Mouse (Mus musculus) heart, embryonic 14.5 days (tissue): ENCODE results near the gene Usp17la. TPM values are rescaled to one million over a fixed set of nuclear protein-coding genes. Genes with fewer than 3 reads are reported as not detected.
"Not testable (repeated sequence)": the region's sequence is repeated elsewhere in the genome, so short reads cannot be mapped to it uniquely, and the experiment has no call there.

ENCODE experiments used
- ATAC-seq: fragments of 200-750 bp; cut with Nextera tagmentation; 2 replicates; pipeline ENCODE4 v1.8.0; 2017; ENCODE audit warnings: low read depth, moderate TSS enrichment; ENCODE audit not compliant: insufficient number of reproducible peaks, insufficient read depth, low FRiP score
- H3K27ac ChIP-seq, 2 experiments: fragments of 200-500 bp in 1 of 2; fragments of 300-500 bp in 1 of 2; sonication (generic) in 1 of 2; replicated peaks in 1 of 2; 2 replicates each; pipeline ENCODE4 v1.5.1; 2012 to 2014; ENCODE audit warnings: low read depth in 2 of 2, low read length in 2 of 2, control low read depth in 1 of 2, mild to moderate bottlenecking in 1 of 2, mixed read lengths in 1 of 2; ENCODE audit not compliant: control insufficient read depth in 1 of 2, insufficient read depth in 1 of 2
- H3K27me3 ChIP-seq: fragments of 300-500 bp; sonication (generic); 2 replicates; pipeline ENCODE4 v1.6.1; 2014; ENCODE audit warnings: mild to moderate bottlenecking, low read length, control low read depth; ENCODE audit not compliant: control insufficient read depth, insufficient read depth
- H3K36me3 ChIP-seq: fragments of 300-500 bp; sonication (generic); 2 replicates; pipeline ENCODE4 v1.6.1; 2014; ENCODE audit warnings: mild to moderate bottlenecking, control low read depth, low read length, mixed read lengths; ENCODE audit not compliant: control insufficient read depth, insufficient read depth
- H3K4me1 ChIP-seq, 2 experiments: fragments of 200-500 bp in 1 of 2; fragments of 300-500 bp in 1 of 2; sonication (generic) in 1 of 2; 2 replicates each; pipeline ENCODE4 v1.6.1; 2012 to 2014; ENCODE audit warnings: low read length in 2 of 2, control low read depth in 1 of 2, mixed read lengths in 1 of 2; ENCODE audit not compliant: control insufficient read depth in 2 of 2, insufficient read depth in 2 of 2
- H3K4me2 ChIP-seq: fragments of 300-500 bp; sonication (generic); 2 replicates; pipeline ENCODE4 v1.6.1; 2014; ENCODE audit warnings: mild to moderate bottlenecking, low read length
- H3K4me3 ChIP-seq, 2 experiments: fragments of 200-500 bp in 1 of 2; fragments of 300-500 bp in 1 of 2; sonication (generic) in 1 of 2; 2 replicates each; pipeline ENCODE4 v1.5.1; 2012 to 2014; ENCODE audit warnings: low read length in 2 of 2, mild to moderate bottlenecking in 2 of 2, control low read depth in 1 of 2, low read depth in 1 of 2, moderate library complexity in 1 of 2; ENCODE audit not compliant: control insufficient read depth in 1 of 2, insufficient read depth in 1 of 2
- H3K9ac ChIP-seq: fragments of 300-500 bp; sonication (generic); 2 replicates; pipeline ENCODE4 v1.6.1; 2014; ENCODE audit warnings: mild to moderate bottlenecking, low read length
- H3K9me3 ChIP-seq: fragments of 300-500 bp; sonication (generic); 2 replicates; pipeline ENCODE4 v1.6.1; 2016; ENCODE audit warnings: low read length, control low read depth; ENCODE audit not compliant: control insufficient read depth
- WGBS: fragments of 180-500 bp; shearing (Covaris S2); extraction: QIAGEN DNeasy Blood & Tissue Kit; methylation state at CpG from one replicate; pipeline ENCODE4 v1.1.7; 2014; 5-methylcytosine and 5-hydroxymethylcytosine counted together
- polyA plus RNA-seq: library from polyadenylated mRNA; unstranded; fragments of >200 nt; fragmentation: Nextera tagmentation; extraction: Ambion mirVana; gene quantifications from 2 replicates; pipeline ENCODE4 v1.2.1, GENCODE M21; 2014

The Usp17la gene
- not detected in 2 replicates for polyA plus RNA-seq

GRCm38 (mm10) chr7:104856709-104857108 lies at the start of gene Usp17la:
Gene Usp17la (plus strand): TSS chr7:104857009.
- H3K4me2 ChIP-seq, H3K4me3 ChIP-seq, H3K27ac ChIP-seq, H3K4me1 ChIP-seq, ATAC-seq, H3K9me3 ChIP-seq, H3K36me3 ChIP-seq, H3K27me3 ChIP-seq, H3K9ac ChIP-seq: not testable (repeated sequence)
- 75% methylated on average over 2 of the region's 2 CpGs for WGBS

- H3K4me1 ChIP-seq, ATAC-seq, H3K4me3 ChIP-seq, H3K4me2 ChIP-seq, H3K9ac ChIP-seq, H3K27ac ChIP-seq, H3K9me3 ChIP-seq, H3K36me3 ChIP-seq, H3K27me3 ChIP-seq: not testable (repeated sequence)
- WGBS: 61% methylated on average over 8 of the region's 8 CpGs
Observed at GRCm38 (mm10) chr7:104810335-104810734, 46.5 kb upstream of the Usp17la start.

- Histone ChIP-seq H3K4me2 (no peak within 1 kb of the TSS), H3K4me1 (no peaks in the 10 kb centered on the region), H3K4me3 (no peak within 1 kb of the TSS), H3K36me3 (no peaks in the 10 kb centered on the region), H3K27ac (no peak within 1 kb of the TSS), H3K9me3 (no peaks in the 10 kb centered on the region), H3K9ac (no peak within 1 kb of the TSS), H3K27me3 (no peaks in the 10 kb centered on the region)
- WGBS: 57% methylated on average over 1 of the region's 1 CpGs
- ATAC-seq: no peak
Observed at GRCm38 (mm10) chr7:104842503-104842902, 14.3 kb upstream of the Usp17la start, which contains the start of gene Usp17lb. Gene Usp17lb (minus strand): TSS chr7:104842603.

- Histone ChIP-seq H3K36me3 (no peaks in the 10 kb centered on the region), H3K9ac (no peak overlapping the region), H3K27ac (no peak overlapping the region), H3K27me3 (no peaks in the 10 kb centered on the region), H3K4me2 (no peak overlapping the region), H3K4me3 (no peak overlapping the region), H3K4me1 (no peaks in the 10 kb centered on the region), H3K9me3 (no peaks in the 10 kb centered on the region)
- ATAC-seq: no peak
- 75% methylated on average over 1 of the region's 1 CpGs for WGBS
Observed at GRCm38 (mm10) chr7:104843731-104844287, 13.0 kb upstream of the Usp17la start.

GRCm38 (mm10) chr7:104851546-104851945 lies 5.3 kb upstream of the Usp17la start:
- H3K36me3 ChIP-seq, H3K9ac ChIP-seq, H3K4me3 ChIP-seq, H3K4me2 ChIP-seq, H3K9me3 ChIP-seq, H3K4me1 ChIP-seq, H3K27ac ChIP-seq, H3K27me3 ChIP-seq, ATAC-seq: not testable (repeated sequence)
- WGBS: 75% methylated on average over 2 of the region's 2 CpGs

- Histone ChIP-seq H3K27me3 (no peaks in the 10 kb centered on the region), H3K9ac (no peak overlapping the region), H3K4me2 (no peak overlapping the region), H3K27ac (no peak overlapping the region), H3K4me1 (no peaks in the 10 kb centered on the region), H3K9me3 (no peaks in the 10 kb centered on the region), H3K4me3 (no peak overlapping the region), H3K36me3 (no peaks in the 10 kb centered on the region)
- ATAC-seq: no peak
- WGBS: 67% methylated on average over 3 of the region's 3 CpGs
Observed at GRCm38 (mm10) chr7:104855248-104855750, 1.5 kb upstream of the Usp17la start.

GRCm38 (mm10) chr7:104857683-104858082 lies 874 bp downstream of the Usp17la start:
- H3K9me3 ChIP-seq: no peaks in the 10 kb centered on the region
- H3K27ac ChIP-seq: no peak overlapping the region
- 71% methylated on average over 1 of the region's 1 CpGs for WGBS
- H3K4me2 ChIP-seq: no peak overlapping the region
- H3K9ac ChIP-seq: no peak overlapping the region
- no peaks in the 10 kb centered on the region for H3K4me1 ChIP-seq
- ATAC-seq: no peak
- H3K27me3 ChIP-seq: no peaks in the 10 kb centered on the region
- H3K4me3 ChIP-seq: no peak overlapping the region
- H3K36me3 ChIP-seq: no peaks in the 10 kb centered on the region

GRCm38 (mm10) chr7:104861381-104861780 lies 4.6 kb downstream of the Usp17la start:
- Histone ChIP-seq H3K27ac (no peak overlapping the region), H3K27me3 (no peaks in the 10 kb centered on the region), H3K9me3 (no peaks in the 10 kb centered on the region), H3K4me2 (no peak overlapping the region), H3K4me3 (no peak overlapping the region), H3K9ac (no peak overlapping the region), H3K4me1 (no peaks in the 10 kb centered on the region), H3K36me3 (no peaks in the 10 kb centered on the region)
- ATAC-seq: no peak
- WGBS: 76% methylated on average over 3 of the region's 3 CpGs
